In the genomic region with DNA sequence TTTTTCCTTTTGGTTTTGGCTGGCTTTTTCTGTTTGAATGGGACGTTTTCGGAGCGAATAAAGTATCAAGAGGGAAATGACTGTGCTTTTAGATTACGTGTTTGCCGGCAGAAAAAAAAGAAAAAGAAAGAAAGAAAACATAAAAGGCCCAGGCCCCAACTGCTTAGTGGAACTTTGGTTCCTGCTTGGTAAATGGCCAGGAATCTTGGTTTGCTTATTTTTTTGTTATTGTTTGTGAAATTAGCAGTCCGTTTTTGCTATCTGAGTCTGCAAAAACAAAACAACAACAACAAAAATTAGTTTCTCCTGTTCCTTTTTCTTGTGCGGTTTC, we compare ENCODE assay signal across 8 mouse cellular contexts. TPM values are rescaled to one million over a fixed set of nuclear protein-coding genes. Genes with fewer than 3 reads are reported as not detected.
DNase-seq lines count a peak whose midpoint lies in the region; ATAC-seq lines count a peak whose summit lies in the region.

No protein-coding gene starts in this region.

- H3K9me3 ChIP-seq in heart, embryonic 11.5 days (replicated peaks; ENCODE audit: control insufficient read depth, low read length) = no peaks in the 10 kb centered on the region
- no peaks in the 10 kb centered on the region for H3K9me3 ChIP-seq in forebrain, embryonic 14.5 days (replicated peaks; ENCODE audit: control insufficient read depth, low read length)
- no peaks in the 10 kb centered on the region for H3K9me3 ChIP-seq in liver, embryonic 15.5 days (replicated peaks)

- 2% methylated on average over 7 of the region's 7 CpGs for WGBS in heart, embryonic 11.5 days (ENCODE audit: insufficient replicate concordance)
- 2% methylated on average over 7 of the region's 7 CpGs for WGBS in forebrain, embryonic 14.5 days
- WGBS in liver, embryonic 15.5 days (ENCODE audit: insufficient replicate concordance) = under 1% methylated on average over 7 of the region's 7 CpGs

- peak overlapping the region; percentile 100 for H3K9ac ChIP-seq in heart, embryonic 11.5 days (ENCODE audit: low read depth, low read length)
- peak overlapping the region; percentile 91 for H3K9ac ChIP-seq in forebrain, embryonic 14.5 days (ENCODE audit: low read length)
- H3K9ac ChIP-seq in liver, embryonic 15.5 days = peak overlapping the region; percentile 74

- peak overlapping the region; percentile 99 for H3K27ac ChIP-seq in heart, embryonic 11.5 days (ENCODE audit: low read depth, low read length)
- peak overlapping the region; percentile 91; the same call in 1 of the 2 replicates for H3K27ac ChIP-seq in forebrain, embryonic 14.5 days (ENCODE audit: low read depth, low read length)
- H3K27ac ChIP-seq in liver, embryonic 15.5 days (replicated peaks) = peak overlapping the region; percentile 89

- intact Hi-C loops in heart, postnatal 36 days (cut with DNase I) = loop anchor here (2.0 to 5.0 kb wide), 3 partner anchors 27 to 50 kb away; no protein-coding TSS in a partner anchor

- H3K36me3 ChIP-seq in heart, embryonic 11.5 days (ENCODE audit: control insufficient read depth, insufficient read depth, low read length) = no peaks in the 10 kb centered on the region
- H3K36me3 ChIP-seq in forebrain, embryonic 14.5 days (ENCODE audit: control insufficient read depth, insufficient read depth, low read length) = no peaks in the 10 kb centered on the region
- H3K36me3 ChIP-seq in liver, embryonic 15.5 days (replicated peaks) = no peaks in the 10 kb centered on the region

- H3K27me3 ChIP-seq in heart, embryonic 11.5 days (ENCODE audit: control insufficient read depth, insufficient read depth, low read length) = no peaks in the 10 kb centered on the region
- H3K27me3 ChIP-seq in forebrain, embryonic 14.5 days (replicated peaks; ENCODE audit: control insufficient read depth, insufficient read depth, low read length) = no peaks in the 10 kb centered on the region
- H3K27me3 ChIP-seq in liver, embryonic 15.5 days = no peaks in the 10 kb centered on the region; the same call in none of the 2 replicates

- peak overlapping the region; percentile 80 for H3K4me3 ChIP-seq in heart, embryonic 11.5 days (ENCODE audit: low read depth, low read length)
- peak overlapping the region; percentile 81 for H3K4me3 ChIP-seq in forebrain, embryonic 14.5 days (ENCODE audit: low read depth, low read length)
- H3K4me3 ChIP-seq in liver, embryonic 15.5 days (replicated peaks) = peak overlapping the region; percentile 78

- peak overlapping the region; percentile 84 for H3K4me2 ChIP-seq in heart, embryonic 11.5 days
- H3K4me2 ChIP-seq in forebrain, embryonic 14.5 days (ENCODE audit: low read length) = peak overlapping the region; percentile 77
- peak overlapping the region; percentile 89 for H3K4me2 ChIP-seq in liver, embryonic 15.5 days

- no peak for DNase-seq in heart, postnatal 36 days
- peak; percentile 65 for DNase-seq in forebrain, embryonic 14.5 days (ENCODE audit: low spot score)
- no peak for DNase-seq in right cerebral cortex, postnatal 10 days (ENCODE audit: low spot score in 2 of 2)
- DNase-seq in ovary, postnatal 36 days (ENCODE audit: low spot score) = no peak
- DNase-seq in layer of hippocampus, adult 9-10 months (ENCODE audit: low spot score) = no peak

- no peak for ATAC-seq in heart, embryonic 11.5 days (replicated peaks; ENCODE audit: insufficient number of reproducible peaks, low FRiP score, low TSS enrichment)
- peak; percentile 48 for ATAC-seq in CD4-positive, CD25-positive, alpha-beta regulatory T cell, adult 4 months
- no peak for ATAC-seq in forebrain, embryonic 14.5 days
- no peak for ATAC-seq in liver, embryonic 15.5 days (ENCODE audit: insufficient read depth)

- peaks cover 15% of the 10 kb centered on the region for H3K4me1 ChIP-seq in heart, embryonic 11.5 days (ENCODE audit: control insufficient read depth, insufficient read depth, low read length)
- peaks cover 4% of the 10 kb centered on the region; the same call in 1 of the 2 replicates for H3K4me1 ChIP-seq in forebrain, embryonic 14.5 days (ENCODE audit: control insufficient read depth, insufficient read depth, low read length)
- H3K4me1 ChIP-seq in liver, embryonic 15.5 days (replicated peaks) = peaks cover 44% of the 10 kb centered on the region

RNA-seq across cellular contexts. Expression of gene Snx9, which starts 0.8 kb away (rescaled TPM):
- polyA plus RNA-seq in heart, embryonic 11.5 days (2014; fragmentation: Nextera tagmentation; extraction: Ambion mirVana) = 26.5 and 26.9 TPM in 2 replicates
- 10 to 100 TPM; 31.0 to 32.6 TPM for total RNA-seq in heart, postnatal 36 days (2021)
- polyA plus RNA-seq in CD4-positive, CD25-positive, alpha-beta regulatory T cell, adult 4 months (2017; shearing (Covaris generic)) = 1 to 10 TPM; 4.3 to 4.9 TPM
- 6.7 and 6.8 TPM in 2 replicates for polyA plus RNA-seq in forebrain, embryonic 14.5 days (2014; fragmentation: Nextera tagmentation; extraction: Ambion mirVana)
- 11.9 and 13.4 TPM in 2 replicates for polyA plus RNA-seq in liver, embryonic 15.5 days (2015; fragmentation: Nextera tagmentation; extraction: Ambion mirVana)
